ENCODE assay signal across 21 mouse cellular contexts in genomic region chrX:36235652-36236051, GRCm38 (mm10). TPM values are rescaled to one million over a fixed set of nuclear protein-coding genes. Genes with fewer than 3 reads are reported as not detected.
A peak's percentile ranks its signal among the peaks of the same experiment; 100 is the strongest.
DNase-seq lines count a peak whose midpoint lies in the region.
"Had no signal": no experiment of that assay in that cellular context is flagged by ENCODE, and none has a peak within 500 bp of the region (broad histone marks: within the 10 kb centered on the region; RNA-seq: fewer than 3 reads in every experiment).

No protein-coding gene starts in this region.

- DNase-seq in layer of hippocampus, adult 11-12 months (ENCODE audit: low spot score): peak; percentile 4
- no peak for DNase-seq in layer of hippocampus, postnatal 25 days (ENCODE audit: extremely low spot score in 1 of 2, low spot score in 1 of 2)
- peak; percentile 34 to 57 for DNase-seq in right cerebral cortex, postnatal 10 days (ENCODE audit: low spot score in 2 of 2)
- DNase-seq in right cerebral cortex, postnatal 14 days: no peak
- peak; percentile 8 to 24 for DNase-seq in layer of hippocampus, postnatal 10 days (ENCODE audit: low spot score in 2 of 2)
- no peak for DNase-seq in spleen, adult 12 weeks (ENCODE audit: low spot score)
- DNase-seq: adrenal gland, adult 2 months; adrenal gland, postnatal 14 days; cerebellum, adult 11 months; cerebellum, adult 2 months; cerebellum, adult 9-11 months; cerebellum, postnatal 25 days; gastrocnemius, postnatal 10 days; gastrocnemius, postnatal 36 days; heart, adult 2 months; heart, postnatal 14 days; heart, postnatal 4 days had no signal

RNA-seq across cellular contexts. Expression of gene Zcchc12, which starts 39.9 kb away (rescaled TPM):
- 10 to 100 TPM; 37.8 to 47.9 TPM for total RNA-seq in layer of hippocampus, postnatal 25 days (2021)
- 10 to 100 TPM; 73.2 to 74.0 TPM for total RNA-seq in layer of hippocampus, postnatal 10 days (2021)
- total RNA-seq: common myeloid progenitor, adult 5-6 weeks; gastrocnemius, adult 18-20 months; gastrocnemius, postnatal 36 days; granulocyte monocyte progenitor cell, adult 5-6 weeks; MEL had no signal

Comparison
In these comparisons a context has a peak if more than half of its experiments do, and no peak if none do; other contexts are left out.
1. DNase-seq: peak in layer of hippocampus, adult 11-12 months (single experiment), right cerebral cortex, postnatal 10 days (2 of 2) and layer of hippocampus, postnatal 10 days (2 of 2); none in layer of hippocampus, postnatal 25 days (0 of 2), right cerebral cortex, postnatal 14 days (single experiment) and spleen, adult 12 weeks (single experiment).